Mouse (Mus musculus) kidney, postnatal 0 days (tissue): ENCODE results near the gene Ass1. TPM values are rescaled to one million over a fixed set of nuclear protein-coding genes. Genes with fewer than 3 reads are reported as not detected.

Experiments used
- ATAC-seq: fragments of 200-750 bp; cut with Nextera tagmentation; replicated peaks from 2 replicates; pipeline ENCODE4 v1.8.0; 2017; ENCODE audit warnings: low read depth, moderate number of reproducible peaks, moderate TSS enrichment, moderate library complexity; ENCODE audit not compliant: low FRiP score
- DNase-seq: peaks from one replicate; pipeline ENCODE4 v3.0.0-alpha.2; 2016; ENCODE audit warnings: low spot score
- H3K27ac ChIP-seq: fragments of 300-500 bp; sonication (generic); 2 replicates; pipeline ENCODE4 v1.5.1; 2014; ENCODE audit warnings: mild to moderate bottlenecking
- H3K27me3 ChIP-seq: fragments of 300-500 bp; sonication (generic); 2 replicates; pipeline ENCODE4 v1.6.1; 2014; ENCODE audit warnings: low read length, mixed read lengths; ENCODE audit not compliant: insufficient read depth
- H3K36me3 ChIP-seq: fragments of 300-500 bp; sonication (generic); 2 replicates; pipeline ENCODE4 v1.6.1; 2014; ENCODE audit warnings: low read length, mixed read lengths; ENCODE audit not compliant: insufficient read depth
- H3K4me1 ChIP-seq: fragments of 300-500 bp; sonication (generic); replicated peaks from 2 replicates; pipeline ENCODE4 v1.6.1; 2014; ENCODE audit warnings: antibody characterized with exemption, low read length, mixed read lengths; ENCODE audit not compliant: insufficient read depth
- H3K4me2 ChIP-seq: fragments of 300-500 bp; sonication (generic); 2 replicates; pipeline ENCODE4 v1.6.1; 2014; ENCODE audit warnings: mild to moderate bottlenecking, low read length, moderate library complexity, mixed read lengths
- H3K4me3 ChIP-seq: fragments of 300-500 bp; sonication (generic); replicated peaks from 2 replicates; pipeline ENCODE4 v1.5.1; 2014; ENCODE audit warnings: low read depth, low read length
- H3K9ac ChIP-seq: fragments of 300-500 bp; sonication (generic); 2 replicates; pipeline ENCODE4 v1.6.1; 2014; ENCODE audit warnings: low read depth, low read length
- H3K9me3 ChIP-seq: fragments of 300-500 bp; sonication (generic); replicated peaks from 2 replicates; pipeline ENCODE4 v1.6.1; 2016; ENCODE audit warnings: low read length, inconsistent platforms, mixed read lengths
- CTCF ChIP-seq: IDR thresholded peaks from 2 replicates; pipeline ENCODE4 v1.5.1; 2016; ENCODE audit warnings: antibody characterized with exemption, low read depth, mild to moderate bottlenecking, moderate library complexity
- WGBS: fragments of 180-500 bp; shearing (Covaris S2); extraction: QIAGEN DNeasy Blood & Tissue Kit; methylation state at CpG from one replicate; pipeline ENCODE4 v1.1.7; 2014; 5-methylcytosine and 5-hydroxymethylcytosine counted together
- polyA plus RNA-seq: library from polyadenylated mRNA; unstranded; fragments of >200 nt; fragmentation: Nextera tagmentation; extraction: Ambion mirVana; gene quantifications from 2 replicates; pipeline ENCODE4 v1.2.1, GENCODE M21; 2015

Gene Ass1
- 319 and 427 TPM in 2 replicates for polyA plus RNA-seq

DNA sequence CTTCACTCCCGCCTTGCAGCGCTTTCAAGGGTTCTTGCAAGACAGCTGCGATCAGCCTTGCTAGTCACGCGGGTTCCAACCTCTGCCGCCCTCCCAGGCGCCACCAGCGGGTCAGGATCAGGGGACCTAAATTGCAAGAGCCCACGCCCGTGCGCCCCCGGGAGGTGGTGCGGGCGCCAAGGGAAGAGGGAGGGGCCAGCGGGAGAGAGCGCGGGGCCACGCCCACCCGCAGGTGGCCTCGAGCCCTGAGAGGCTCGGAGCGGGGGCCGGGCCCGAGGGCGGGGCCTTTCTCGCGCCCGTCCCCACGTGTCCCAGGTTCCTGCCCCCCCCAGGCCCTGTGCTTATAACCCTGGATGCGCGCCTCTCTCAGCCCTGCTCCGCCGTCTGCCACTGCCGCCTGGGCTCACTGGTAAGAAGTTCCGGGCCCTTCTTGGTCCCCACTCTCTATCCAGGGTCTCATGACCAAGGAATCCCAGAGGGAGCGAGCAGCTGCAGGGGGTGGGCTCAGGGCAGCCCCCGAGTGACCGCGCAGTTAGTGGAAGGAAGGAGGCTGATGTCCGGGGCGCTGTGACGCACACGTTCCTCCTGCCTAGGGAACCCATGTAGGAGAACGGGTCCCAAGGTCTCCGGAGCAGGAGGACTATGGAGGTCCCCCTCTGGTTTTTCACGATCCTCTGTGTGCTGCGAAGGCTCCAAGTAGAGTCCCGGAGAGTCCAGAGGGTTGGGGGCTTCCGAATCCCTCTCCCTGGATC lies at the start of gene Ass1:
Ass1 (plus strand) TSS at position 277 of the 752 bp plus-strand sequence.
- Histone ChIP-seq H3K4me3 (peak within 1 kb of the TSS; percentile 43), H3K27me3 (no peaks in the 10 kb centered on the region), H3K4me2 (peak within 1 kb of the TSS; percentile 88), H3K9me3 (no peaks in the 10 kb centered on the region), H3K9ac (peak within 1 kb of the TSS; percentile 64), H3K27ac (peak within 1 kb of the TSS; percentile 70), H3K36me3 (no peaks in the 10 kb centered on the region), H3K4me1 (peaks cover 13% of the 10 kb centered on the region; the same call in 1 of the 2 replicates)
- ATAC-seq (peak; percentile 84), DNase-seq (peak; percentile 78)
- peak; percentile 44 for TF ChIP-seq CTCF
- WGBS, result under 1% methylated on average over 44 of the region's 49 CpGs

DNA sequence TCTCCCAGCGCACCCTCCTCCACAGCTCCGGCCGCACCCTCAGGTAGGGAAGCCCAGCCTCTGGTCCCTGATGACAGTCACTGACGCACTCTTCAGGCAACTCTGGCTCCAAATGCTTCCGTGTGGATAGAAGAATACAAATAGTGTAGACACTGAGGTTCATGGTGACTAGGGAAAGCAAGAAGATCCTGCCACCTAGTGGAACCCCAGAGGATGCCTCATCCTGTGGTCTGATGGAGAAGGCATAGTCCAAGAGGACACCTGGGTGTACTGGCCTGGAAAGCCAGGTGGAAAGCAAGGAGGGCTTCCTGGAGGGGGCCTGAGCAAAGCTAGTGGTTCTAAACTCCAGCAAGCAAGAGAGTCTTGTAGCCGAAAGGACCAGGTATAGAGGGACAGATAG lies 49.1 kb upstream of the Ass1 start:
- DNase-seq (no peak), ATAC-seq (0 out of 2 replicates have a peak, but pooled peaks have one; percentile 34)
- WGBS, result 72% methylated on average over 6 of the region's 6 CpGs
- Histone ChIP-seq H3K27me3 (no peaks in the 10 kb centered on the region), H3K4me2 (no peak overlapping the region), H3K27ac (no peak overlapping the region), H3K36me3 (no peaks in the 10 kb centered on the region), H3K4me1 (no peaks in the 10 kb centered on the region), H3K9me3 (no peaks in the 10 kb centered on the region), H3K9ac (no peak overlapping the region), H3K4me3 (no peak overlapping the region)
- peak; percentile 63 for TF ChIP-seq CTCF

DNA sequence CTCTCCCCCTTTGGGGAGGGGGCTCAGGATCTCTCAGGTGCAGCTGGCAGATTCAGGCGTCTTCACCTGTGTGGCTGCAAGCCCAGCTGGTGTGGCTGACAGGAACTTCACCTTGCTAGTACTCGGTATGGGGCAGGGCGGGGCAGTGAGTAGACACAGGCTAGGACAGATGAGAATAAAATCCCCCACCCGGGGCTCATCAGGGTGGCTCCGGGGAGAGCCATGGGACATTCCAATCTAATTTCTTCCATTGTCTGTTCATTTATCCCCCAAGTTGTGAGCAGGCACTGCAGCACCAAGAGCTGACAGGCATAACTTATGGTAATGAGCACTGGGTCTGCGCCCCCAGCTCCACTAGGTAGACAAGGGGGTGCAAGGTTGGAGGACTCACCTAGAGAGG lies 47.4 kb upstream of the Ass1 start:
- TF ChIP-seq CTCF, result no peak
- Histone ChIP-seq H3K9ac (no peak overlapping the region), H3K4me2 (no peak overlapping the region), H3K36me3 (no peaks in the 10 kb centered on the region), H3K27me3 (no peaks in the 10 kb centered on the region), H3K4me1 (no peaks in the 10 kb centered on the region), H3K4me3 (no peak overlapping the region), H3K9me3 (no peaks in the 10 kb centered on the region), H3K27ac (no peak overlapping the region)
- WGBS, result 64% methylated on average over 6 of the region's 6 CpGs
- DNase-seq (no peak), ATAC-seq (no peak)

DNA sequence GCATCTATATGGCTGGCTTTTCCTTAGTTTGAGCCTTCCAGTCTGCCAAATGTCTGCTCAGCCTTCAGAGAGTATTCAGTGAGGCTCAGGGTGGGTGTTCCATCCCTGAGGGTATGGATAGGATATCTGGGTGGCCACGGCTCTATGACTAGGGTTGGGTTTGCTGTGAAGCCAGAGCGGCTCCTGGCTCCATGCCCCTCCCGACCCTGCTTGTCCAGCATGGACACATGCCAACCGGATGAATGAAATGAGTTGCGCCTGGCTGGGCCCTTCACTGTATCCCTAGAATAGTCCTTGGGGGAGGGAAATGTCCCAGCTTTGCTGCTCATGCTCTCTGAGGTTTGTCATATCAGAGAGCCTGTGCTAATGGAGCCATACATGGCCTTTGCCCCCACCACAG lies 38.5 kb upstream of the Ass1 start:
- H3K4me3 ChIP-seq, result no peak overlapping the region
- TF ChIP-seq CTCF, result no peak
- ATAC-seq (no peak), DNase-seq (no peak)
- H3K9ac ChIP-seq, result no peak overlapping the region
- H3K9me3 ChIP-seq, result no peaks in the 10 kb centered on the region
- 68% methylated on average over 5 of the region's 5 CpGs for WGBS
- H3K27me3 ChIP-seq, result no peaks in the 10 kb centered on the region
- no peak overlapping the region for H3K27ac ChIP-seq
- no peak overlapping the region for H3K4me2 ChIP-seq
- H3K4me1 ChIP-seq, result no peaks in the 10 kb centered on the region
- H3K36me3 ChIP-seq, result no peaks in the 10 kb centered on the region

DNA sequence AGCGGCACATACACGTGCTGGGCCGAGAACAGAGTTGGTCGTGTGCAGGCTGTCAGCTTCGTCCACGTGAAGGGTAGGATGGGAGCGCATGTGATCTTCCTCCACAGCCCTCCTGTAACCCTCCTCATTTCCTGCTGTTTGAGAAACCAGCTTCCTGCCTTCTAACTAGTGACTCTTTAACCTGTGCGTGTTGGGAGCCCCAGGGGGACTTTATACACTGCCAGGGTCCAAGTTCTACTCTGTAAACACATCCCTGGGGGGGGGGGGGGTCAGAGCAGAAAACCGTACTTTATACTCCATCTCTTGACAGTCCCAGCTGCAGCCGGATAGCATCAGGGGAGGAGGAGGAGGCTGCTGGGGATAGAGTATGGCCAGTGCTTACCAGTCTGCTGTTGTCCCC lies 35.3 kb upstream of the Ass1 start:
- Histone ChIP-seq H3K4me2 (no peak overlapping the region), H3K9me3 (no peaks in the 10 kb centered on the region), H3K27ac (no peak overlapping the region), H3K9ac (no peak overlapping the region), H3K27me3 (no peaks in the 10 kb centered on the region), H3K4me1 (no peaks in the 10 kb centered on the region), H3K36me3 (no peaks in the 10 kb centered on the region), H3K4me3 (no peak overlapping the region)
- TF ChIP-seq CTCF, result no peak
- peak; percentile 67 for ATAC-seq
- DNase-seq, result no peak
- 45% methylated on average over 10 of the region's 10 CpGs for WGBS

DNA sequence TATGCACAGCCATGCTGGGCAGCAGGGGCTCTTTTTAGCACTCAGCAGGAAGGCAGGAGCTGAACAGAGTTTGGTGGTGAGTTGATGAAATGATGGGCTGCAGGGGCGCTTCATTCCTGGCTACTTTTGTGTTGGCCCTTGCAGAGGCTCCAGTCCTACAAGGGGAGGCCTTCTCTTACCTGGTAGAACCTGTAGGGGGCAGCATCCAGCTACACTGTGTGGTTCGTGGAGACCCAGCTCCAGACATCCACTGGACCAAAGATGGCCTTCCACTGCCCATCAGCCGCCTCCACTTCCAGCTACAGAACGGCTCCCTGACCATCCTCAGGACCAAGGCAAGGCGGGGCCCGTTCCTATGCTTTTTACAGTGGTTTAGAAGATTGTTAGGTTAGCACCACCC lies 34.4 kb upstream of the Ass1 start:
- TF ChIP-seq CTCF, result peak; percentile 70
- Histone ChIP-seq H3K4me3 (no peak overlapping the region), H3K27ac (no peak overlapping the region), H3K9ac (no peak overlapping the region), H3K9me3 (no peaks in the 10 kb centered on the region), H3K4me2 (no peak overlapping the region), H3K27me3 (no peaks in the 10 kb centered on the region), H3K36me3 (no peaks in the 10 kb centered on the region), H3K4me1 (no peaks in the 10 kb centered on the region)
- ATAC-seq (no peak), DNase-seq (no peak)
- 36% methylated on average over 6 of the region's 6 CpGs for WGBS
